Mouse (Mus musculus) testis, adult 2 months (tissue): ENCODE results near the gene Nphp1.

Experiments
- CTCF ChIP-seq: fragments of 200-500 bp; IDR thresholded peaks from 2 replicates; pipeline ENCODE4 v1.5.1; 2012; ENCODE audit warnings: low read depth, mild to moderate bottlenecking, inconsistent platforms, low read length, moderate library complexity; ENCODE audit not compliant: control insufficient read depth, insufficient read depth, insufficient replicate concordance
- POLR2A ChIP-seq: fragments of 200-500 bp; IDR thresholded peaks from 2 replicates; pipeline ENCODE4 v1.6.1; 2012; ENCODE audit warnings: low read depth, mild to moderate bottlenecking, inconsistent platforms, low read length, moderate library complexity; ENCODE audit not compliant: control insufficient read depth

DNA sequence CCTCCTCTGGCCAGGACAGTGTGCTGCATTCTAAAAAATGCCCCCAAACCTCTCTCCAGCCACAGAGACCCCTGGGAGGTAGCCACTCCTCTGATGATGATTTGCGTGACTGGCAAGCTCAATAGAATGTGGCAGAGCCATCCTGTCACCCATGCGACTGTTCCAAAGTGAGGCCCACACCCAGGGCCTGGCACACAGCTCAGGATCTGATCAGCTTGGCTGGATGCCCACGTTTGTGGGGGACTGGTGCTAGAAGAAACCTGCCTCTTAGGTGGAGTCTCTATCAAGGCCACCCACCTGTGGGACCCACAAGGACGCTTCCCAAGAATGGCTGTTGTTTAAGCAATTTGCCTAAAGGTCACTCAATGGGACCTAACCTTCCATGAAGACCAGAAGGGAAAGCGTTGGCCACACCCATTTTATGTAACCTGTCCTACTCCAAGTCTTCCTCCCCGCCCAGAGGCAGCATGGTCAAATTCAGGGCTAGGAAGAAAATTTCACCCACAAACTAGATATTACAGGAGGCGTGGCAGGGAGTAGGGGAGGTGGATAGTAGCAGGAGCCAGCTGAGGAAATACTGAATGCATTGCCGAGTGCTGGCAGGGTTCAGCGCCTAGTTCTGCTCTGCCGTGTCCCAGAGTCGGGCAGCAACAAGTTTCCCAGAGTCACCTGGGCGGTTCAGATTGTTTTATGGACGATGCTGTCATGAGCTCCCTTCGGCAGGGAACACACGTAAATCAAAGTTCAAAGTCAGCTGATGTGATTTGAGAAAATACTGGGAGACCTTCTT, 59.8 kb downstream of the Nphp1 start:
- TF ChIP-seq CTCF (no peak), POLR2A (no peak)
